Mouse (Mus musculus) small intestine, adult 2 months (tissue): ENCODE results near the gene B9d2.

Source experiments
- CTCF ChIP-seq: fragments of 200-500 bp; IDR thresholded peaks from 2 replicates; pipeline ENCODE4 v1.5.1; 2012; ENCODE audit warnings: low read depth, mild to moderate bottlenecking, control low read depth, inconsistent platforms, low read length, moderate library complexity, mixed read lengths; ENCODE audit not compliant: insufficient replicate concordance, insufficient read length; ENCODE audit errors: extremely low read depth
- POLR2A ChIP-seq: fragments of 200-500 bp; IDR thresholded peaks from 2 replicates; pipeline ENCODE4 v1.6.1; 2012; ENCODE audit warnings: low read depth, mild to moderate bottlenecking, control low read depth, inconsistent platforms, low read length, moderate library complexity

GRCm38 (mm10) chr7:25675405-25675804, 5.2 kb upstream of the B9d2 start:
- TF ChIP-seq CTCF (no peak), POLR2A (no peak)
